Mouse (Mus musculus): ENCODE measurements at regions not wholly inside any gene's neighbourhood (a gene's known extent, or its start where the extent isn't known, plus 50 kb on each side); places are given as distances from the start of the nearest gene placed in this dataset.
A peak's percentile ranks its signal among the peaks of the same experiment; 100 is the strongest.

DNA sequence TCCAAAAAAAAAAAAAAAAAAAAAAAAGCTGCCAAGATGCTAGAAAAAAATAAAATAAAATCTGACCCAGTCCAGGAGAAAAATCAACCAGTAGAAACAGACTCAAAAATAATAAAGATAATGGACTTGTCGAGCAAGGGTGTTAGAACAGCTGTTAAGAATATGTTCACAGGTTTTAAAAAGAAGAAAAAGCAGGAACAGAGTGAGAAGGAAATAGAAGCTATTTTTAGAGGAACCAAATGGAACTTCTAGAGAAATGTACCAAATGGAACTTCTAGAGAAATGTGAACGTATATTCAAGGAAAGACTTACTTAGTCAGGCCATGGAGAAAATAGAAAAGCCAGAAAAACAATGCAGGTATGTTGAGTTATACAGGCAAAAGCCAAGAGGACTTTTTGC lies 662.4 kb upstream of the Jmjd1c start:
- no peak for DNase-seq

- DNase-seq, result peak; percentile 38
These were observed 625.2 kb upstream of the Jmjd1c start for GRCm38 (mm10) chr10:66470684-66471083.

DNA sequence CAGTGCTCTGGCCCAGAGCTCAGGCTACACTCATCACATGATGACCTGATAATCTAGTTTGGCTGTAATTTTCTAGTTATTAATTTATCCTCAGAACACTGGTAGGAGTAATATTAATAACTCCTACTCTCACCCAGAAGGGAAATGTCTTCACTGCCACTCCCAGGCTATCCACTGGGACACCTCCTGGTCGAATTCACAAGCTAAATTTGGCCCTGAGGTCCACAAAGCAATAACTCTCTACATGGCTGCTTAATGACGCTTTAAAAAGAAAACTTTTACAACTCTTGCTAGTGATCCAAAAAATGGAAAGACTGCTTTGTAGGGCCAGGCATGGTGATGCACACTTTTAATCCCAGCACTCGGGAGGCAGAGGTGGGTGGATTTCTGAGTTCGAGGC lies 623.9 kb upstream of the Jmjd1c start:
- no peak for DNase-seq

DNA sequence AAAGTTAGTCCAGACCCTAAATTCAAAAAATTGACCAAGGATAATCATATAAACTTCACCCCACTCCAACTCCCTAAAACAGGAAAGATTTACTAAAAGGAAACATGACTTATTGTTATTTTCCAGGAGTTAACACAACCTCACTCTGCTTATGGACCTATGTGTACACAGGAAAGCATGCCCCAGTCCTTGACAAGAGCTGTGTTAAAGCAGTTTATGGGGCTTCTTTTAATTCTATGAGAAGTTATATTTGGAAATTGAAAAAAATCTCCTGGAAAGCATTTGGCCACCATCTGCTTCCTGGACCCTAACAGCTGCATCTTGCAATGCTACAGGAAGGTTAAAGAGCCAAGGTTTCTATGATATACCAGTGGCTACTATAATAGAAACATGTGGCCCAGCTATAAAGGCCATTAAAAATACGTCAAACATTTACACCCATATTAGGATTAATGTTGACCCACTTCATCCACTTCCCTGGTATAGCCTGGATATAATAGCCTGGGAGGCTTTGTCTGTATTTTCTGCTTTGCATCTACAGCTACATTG lies 620.7 kb upstream of the Jmjd1c start:
- no peak for DNase-seq

DNA sequence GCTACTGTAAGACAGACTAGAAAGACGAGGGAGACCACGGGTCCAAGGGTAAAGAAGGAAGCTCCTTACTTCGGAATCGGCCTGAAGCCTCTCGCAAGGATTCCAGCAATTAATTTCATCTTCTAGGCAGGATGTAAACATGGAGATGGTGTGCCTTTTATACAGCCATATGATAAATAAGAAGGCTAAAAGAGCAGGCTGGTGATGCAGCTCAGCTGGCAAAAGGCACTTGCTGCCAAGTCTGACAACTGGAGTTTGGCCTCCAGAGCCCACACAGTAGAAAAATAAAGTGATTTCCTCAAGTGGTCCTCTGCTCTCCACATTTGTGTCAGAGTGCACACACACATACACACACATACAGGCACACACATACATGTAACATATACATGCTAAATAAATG lies 605.1 kb upstream of the Jmjd1c start:
- no peak for DNase-seq

GRCm38 (mm10) chr10:66491850-66492249 lies 604.1 kb upstream of the Jmjd1c start:
- DNase-seq, result no peak

DNA sequence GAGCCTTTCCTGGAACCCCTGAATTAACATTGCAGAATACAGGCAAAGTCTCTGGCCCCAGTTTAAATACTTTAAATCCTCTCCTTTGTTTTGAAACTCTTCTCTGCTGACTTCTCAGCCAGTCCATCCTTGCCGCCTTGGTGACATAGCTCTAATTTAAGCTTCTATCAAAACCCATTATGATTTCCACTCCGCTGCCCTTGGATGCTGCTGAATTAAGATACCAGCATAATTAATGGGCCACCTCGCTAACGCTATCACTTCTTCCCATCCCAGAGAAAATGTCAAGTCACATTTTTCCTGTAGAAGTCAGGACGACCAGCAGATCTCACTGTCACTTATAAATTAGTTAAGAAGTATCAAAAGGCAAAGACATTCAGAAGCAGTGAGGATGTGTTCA lies 556.1 kb upstream of the Jmjd1c start:
- no peak for DNase-seq

GRCm38 (mm10) chr10:66546656-66547055 lies 549.3 kb upstream of the Jmjd1c start:
- DNase-seq, result no peak

GRCm38 (mm10) chr10:66547660-66548059 lies 548.3 kb upstream of the Jmjd1c start:
- DNase-seq, result no peak

DNA sequence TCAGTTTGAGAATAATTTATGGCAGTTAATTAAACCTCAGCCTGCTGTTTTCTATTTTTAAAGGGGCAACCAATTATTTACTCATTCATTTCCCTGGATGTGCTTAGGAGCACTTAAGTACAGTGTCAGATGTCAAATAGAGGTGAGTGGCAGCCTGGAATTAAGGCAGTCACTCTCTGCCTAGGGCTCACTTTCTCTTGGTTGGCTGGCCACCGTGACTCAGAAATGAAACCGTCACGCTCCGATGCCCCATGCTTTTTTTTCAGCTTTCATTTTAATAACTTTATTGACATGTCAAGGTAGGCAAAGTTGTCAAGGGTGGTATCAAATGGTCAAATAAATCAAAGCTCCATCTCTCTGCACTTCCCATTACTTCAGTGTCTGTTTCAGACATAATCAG lies 547.9 kb upstream of the Jmjd1c start:
- DNase-seq, result no peak

- DNase-seq, result no peak
These were observed 543.0 kb upstream of the Jmjd1c start for GRCm38 (mm10) chr10:66552919-66553318.

- no peak for DNase-seq
These were observed 541.7 kb upstream of the Jmjd1c start for GRCm38 (mm10) chr10:66554259-66554658.

GRCm38 (mm10) chr10:66558097-66558840 lies 537.7 kb upstream of the Jmjd1c start:
- no peak for DNase-seq

DNA sequence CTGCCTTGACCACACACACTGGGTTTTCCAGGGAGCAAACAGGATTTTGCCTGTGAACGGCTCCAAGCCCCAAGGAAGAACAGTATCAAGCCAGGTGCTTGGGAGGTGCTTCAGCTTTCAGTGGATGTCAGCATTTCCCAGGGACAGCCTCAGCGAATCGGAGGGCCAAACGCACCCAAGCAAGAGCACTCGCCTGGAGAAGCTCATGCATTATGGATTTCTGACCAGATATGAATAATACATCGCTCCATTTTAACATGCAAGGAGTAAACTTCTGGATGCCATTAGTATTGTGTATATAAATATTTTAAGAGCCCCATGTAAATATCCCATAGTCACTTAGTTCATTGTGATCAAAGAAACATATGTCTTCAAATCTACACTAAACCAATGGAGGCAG lies 530.6 kb upstream of the Jmjd1c start:
- DNase-seq, result no peak

GRCm38 (mm10) chr10:66574846-66575535 lies 520.9 kb upstream of the Jmjd1c start:
- DNase-seq, result peak; percentile 11

DNA sequence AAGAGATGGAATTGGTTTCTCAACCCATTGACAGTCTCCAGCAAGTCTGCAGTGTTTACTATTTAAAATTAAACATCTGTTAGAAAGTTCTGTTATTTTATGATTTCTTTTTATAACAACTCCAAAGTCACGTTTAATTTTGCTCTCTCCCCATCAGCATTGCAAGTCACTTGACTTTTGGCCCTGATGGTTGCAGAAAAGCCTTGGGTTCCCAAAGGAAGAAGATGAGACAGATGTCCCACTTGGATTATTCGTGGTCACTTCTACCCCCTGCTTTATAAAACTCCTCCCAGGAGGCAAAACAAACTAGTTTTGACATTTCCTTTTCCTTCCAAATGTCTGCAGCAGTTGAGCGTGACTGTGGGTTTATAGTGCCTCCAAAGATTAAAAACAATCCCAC lies 502.9 kb upstream of the Jmjd1c start:
- DNase-seq, result no peak

- no peak for DNase-seq
These were observed 502.4 kb upstream of the Jmjd1c start for GRCm38 (mm10) chr10:66593506-66593905.

- DNase-seq, result no peak
These were observed 498.0 kb upstream of the Jmjd1c start for GRCm38 (mm10) chr10:66597952-66598351.

DNA sequence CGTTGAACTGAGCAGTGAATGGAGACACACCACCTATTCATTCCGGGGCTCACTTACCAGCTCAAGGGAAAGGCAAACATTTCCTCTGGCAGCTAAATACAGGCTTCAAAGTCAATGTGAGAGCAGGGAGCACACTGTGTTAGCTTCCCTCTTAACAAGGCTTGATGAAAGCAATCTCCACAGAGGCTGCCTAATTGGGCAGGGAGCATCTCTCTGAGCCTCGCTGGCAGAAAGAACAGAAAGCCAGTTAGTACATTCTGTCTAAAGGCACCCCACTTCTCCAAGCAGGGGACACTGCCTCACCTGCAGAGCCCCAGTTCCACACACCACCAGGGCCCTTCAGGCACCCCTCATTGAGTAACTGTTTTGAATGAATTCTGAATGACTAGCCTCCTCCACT lies 488.8 kb upstream of the Jmjd1c start:
- DNase-seq, result no peak

- DNase-seq, result no peak
These were observed 479.6 kb upstream of the Jmjd1c start for GRCm38 (mm10) chr10:66616280-66616679.

DNA sequence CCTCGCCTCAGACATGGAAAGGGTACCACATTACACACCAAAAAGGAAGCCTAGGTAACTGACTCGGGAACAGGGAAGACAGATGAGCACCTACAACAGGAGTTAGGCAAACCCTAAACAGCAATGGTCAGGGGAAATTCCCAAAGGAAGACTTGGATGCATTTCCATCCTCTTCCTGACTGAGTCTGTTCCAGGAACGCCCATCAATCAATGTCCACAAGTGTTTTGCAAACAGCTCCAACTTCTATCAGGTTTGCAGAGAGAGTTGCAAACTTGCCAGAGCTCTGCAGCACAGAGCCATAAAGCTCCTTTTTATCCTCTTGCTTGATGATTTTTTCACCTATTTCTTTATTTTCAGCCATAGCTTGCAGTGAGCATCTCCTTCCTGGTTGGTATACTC lies 464.9 kb upstream of the Jmjd1c start:
- DNase-seq, result no peak

DNA sequence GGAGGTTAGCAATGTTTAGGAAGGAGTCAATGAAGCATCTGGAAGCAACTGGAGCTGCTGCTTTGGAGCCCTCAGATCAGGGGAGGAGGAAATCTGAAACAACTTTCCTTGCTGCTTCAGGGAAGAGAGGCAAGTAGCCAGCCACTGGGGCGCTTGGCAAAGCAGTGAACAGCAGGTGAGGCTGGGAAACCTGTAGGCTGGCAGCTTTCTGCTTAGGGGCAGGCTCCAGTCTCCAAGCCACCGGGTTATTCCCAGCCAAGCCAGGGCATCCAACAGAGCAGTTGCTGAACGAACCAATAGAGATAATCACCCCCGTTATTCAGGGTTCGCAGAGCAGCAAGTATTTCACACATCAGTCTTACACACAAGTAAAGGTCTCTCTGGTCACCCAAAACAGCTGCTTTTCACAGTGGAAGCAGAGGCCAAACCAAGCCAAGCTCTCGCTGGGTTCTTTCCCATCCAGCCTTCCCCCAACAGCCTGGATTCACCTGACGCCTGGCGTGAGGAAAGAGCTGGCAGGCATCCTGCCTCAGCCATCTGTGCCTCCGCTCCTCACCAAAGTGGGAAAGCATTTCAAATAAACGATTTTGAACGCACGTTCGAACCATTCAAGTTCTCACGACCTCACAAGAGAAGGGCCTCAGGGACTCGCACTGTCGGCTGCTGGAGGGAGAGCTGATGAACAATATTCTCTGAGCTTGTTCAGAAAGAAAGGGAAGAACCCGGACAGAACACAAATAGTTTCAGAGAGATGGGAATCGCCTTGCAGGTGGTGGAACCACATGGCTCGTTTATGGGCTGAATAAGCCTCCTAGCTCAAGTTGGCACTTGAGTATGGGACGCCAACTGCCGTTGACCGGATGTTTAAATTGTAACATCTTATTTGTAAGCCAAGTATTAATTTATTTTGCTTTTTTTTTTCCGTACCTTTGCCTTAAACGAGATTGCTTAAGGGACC lies 454.8 kb upstream of the Jmjd1c start:
- peak; percentile 76 for DNase-seq

GRCm38 (mm10) chr10:66641966-66642365 lies 454.0 kb upstream of the Jmjd1c start:
- no peak for DNase-seq

Data from right cerebral cortex, postnatal 25 days (tissue).